Mouse (Mus musculus): Measurements from ENCODE around the gene Map4k1.

The Map4k1 gene

GRCm38 (mm10) chr7:28977556-28977955 lies 4.3 kb upstream of the Map4k1 start:
- no peak for DNase-seq (ENCODE audit: low spot score in 2 of 2)

- peak; percentile 80 to 87 for DNase-seq (ENCODE audit: low spot score in 2 of 2)
Observed at GRCm38 (mm10) chr7:28982274-28983013, 594 bp downstream of the Map4k1 start.

GRCm38 (mm10) chr7:28983141-28983564 lies 1.3 kb downstream of the Map4k1 start:
- DNase-seq (ENCODE audit: low spot score in 2 of 2): peak; percentile 39 to 59

GRCm38 (mm10) chr7:28983849-28984248 lies 2.0 kb downstream of the Map4k1 start:
- DNase-seq (ENCODE audit: low spot score in 2 of 2): no peak

GRCm38 (mm10) chr7:28984452-28984851 lies 2.6 kb downstream of the Map4k1 start:
- no peak for DNase-seq (ENCODE audit: low spot score in 2 of 2)

GRCm38 (mm10) chr7:28985207-28985606 lies 3.4 kb downstream of the Map4k1 start:
- DNase-seq (ENCODE audit: low spot score in 2 of 2): no peak

GRCm38 (mm10) chr7:28990766-28991273 lies 9.0 kb downstream of the Map4k1 start:
- DNase-seq (ENCODE audit: low spot score in 2 of 2): no peak

GRCm38 (mm10) chr7:28991616-28992015 lies 9.8 kb downstream of the Map4k1 start:
- DNase-seq (ENCODE audit: low spot score in 2 of 2): no peak

GRCm38 (mm10) chr7:28992997-28993396 lies 11.1 kb downstream of the Map4k1 start:
- no peak for DNase-seq (ENCODE audit: low spot score in 2 of 2)

- no peak for DNase-seq (ENCODE audit: low spot score in 2 of 2)
Observed at GRCm38 (mm10) chr7:28993402-28993801, 11.6 kb downstream of the Map4k1 start.

GRCm38 (mm10) chr7:29000651-29001605 lies 19.1 kb downstream of the Map4k1 start:
- peak; percentile 78 to 92 for DNase-seq (ENCODE audit: low spot score in 2 of 2)

GRCm38 (mm10) chr7:29007224-29008101 lies 25.6 kb downstream of the Map4k1 start:
- DNase-seq (ENCODE audit: low spot score in 2 of 2): no peak

GRCm38 (mm10) chr7:29008171-29008570 lies 26.3 kb downstream of the Map4k1 start:
- DNase-seq (ENCODE audit: low spot score in 2 of 2): no peak

GRCm38 (mm10) chr7:29008714-29009113 lies 26.9 kb downstream of the Map4k1 start:
- no peak for DNase-seq (ENCODE audit: low spot score in 2 of 2)

- no peak for DNase-seq (ENCODE audit: low spot score in 2 of 2)
Observed at GRCm38 (mm10) chr7:29014984-29015383, 33.1 kb downstream of the Map4k1 start.

GRCm38 (mm10) chr7:29016440-29016839 lies 34.6 kb downstream of the Map4k1 start:
- no peak for DNase-seq (ENCODE audit: low spot score in 2 of 2)

GRCm38 (mm10) chr7:29017222-29017621 lies 35.4 kb downstream of the Map4k1 start:
- DNase-seq (ENCODE audit: low spot score in 2 of 2): no peak

GRCm38 (mm10) chr7:29019447-29020220 lies 37.8 kb downstream of the Map4k1 start:
- DNase-seq (ENCODE audit: low spot score in 2 of 2): no peak

- DNase-seq (ENCODE audit: low spot score in 2 of 2): no peak
Observed at GRCm38 (mm10) chr7:29022479-29022878, 40.6 kb downstream of the Map4k1 start.

- no peak for DNase-seq (ENCODE audit: low spot score in 2 of 2)
Observed at GRCm38 (mm10) chr7:29023514-29023913, 41.7 kb downstream of the Map4k1 start.

GRCm38 (mm10) chr7:29025566-29025965 lies 43.7 kb downstream of the Map4k1 start:
- DNase-seq (ENCODE audit: low spot score in 2 of 2): no peak

Measured in spleen, postnatal 10 days (tissue).